Mouse (Mus musculus) lung, postnatal 0 days (tissue): ENCODE measurements around the gene Ltbp1. TPM values are rescaled to one million over a fixed set of nuclear protein-coding genes. Genes with fewer than 3 reads are reported as not detected.
A peak's percentile ranks its signal among the peaks of the same experiment; 100 is the strongest.

ENCODE experiments used
- ATAC-seq: fragments of 200-750 bp; cut with Nextera tagmentation; 2 replicates; pipeline ENCODE4 v1.8.0; 2017; ENCODE audit warnings: moderate library complexity
- DNase-seq: peaks from one replicate; pipeline ENCODE4 v3.0.0-alpha.2; 2016; ENCODE audit warnings: low spot score
- H3K27ac ChIP-seq: fragments of 300-500 bp; sonication (generic); 2 replicates; pipeline ENCODE4 v1.5.1; 2014; ENCODE audit warnings: antibody characterized with exemption, mild to moderate bottlenecking, low read length, mixed read lengths
- H3K27me3 ChIP-seq: fragments of 300-500 bp; sonication (generic); replicated peaks from 2 replicates; pipeline ENCODE4 v1.6.1; 2014; ENCODE audit warnings: low read length, mixed read lengths; ENCODE audit not compliant: insufficient read depth
- H3K36me3 ChIP-seq: fragments of 300-500 bp; sonication (generic); 2 replicates; pipeline ENCODE4 v1.6.1; 2014; ENCODE audit warnings: low read length, mixed read lengths; ENCODE audit not compliant: insufficient read depth
- H3K4me1 ChIP-seq: fragments of 300-500 bp; sonication (generic); 2 replicates; pipeline ENCODE4 v1.6.1; 2014; ENCODE audit warnings: antibody characterized with exemption, low read depth, low read length, mixed read lengths; ENCODE audit not compliant: insufficient read depth
- H3K4me2 ChIP-seq: fragments of 300-500 bp; sonication (generic); replicated peaks from 2 replicates; pipeline ENCODE4 v1.6.1; 2014; ENCODE audit warnings: low read depth, mild to moderate bottlenecking, low read length, moderate library complexity, mixed read lengths
- H3K4me3 ChIP-seq: fragments of 300-500 bp; sonication (generic); 2 replicates; pipeline ENCODE4 v1.5.1; 2014; ENCODE audit warnings: low read depth, low read length
- H3K9ac ChIP-seq: fragments of 300-500 bp; sonication (generic); replicated peaks from 2 replicates; pipeline ENCODE4 v1.6.1; 2014; ENCODE audit warnings: low read depth, mild to moderate bottlenecking
- H3K9me3 ChIP-seq: fragments of 300-500 bp; sonication (generic); 2 replicates; pipeline ENCODE4 v1.6.1; 2016; ENCODE audit warnings: low read length, mixed read lengths
- CTCF ChIP-seq: IDR thresholded peaks from 2 replicates; pipeline ENCODE4 v1.5.1; 2016; ENCODE audit warnings: antibody characterized with exemption, mild to moderate bottlenecking
- EP300 ChIP-seq: IDR thresholded peaks from 2 replicates; pipeline ENCODE4 v1.6.1; 2016; ENCODE audit warnings: antibody characterized with exemption, mild to moderate bottlenecking, control low read depth
- WGBS: fragments of 180-500 bp; shearing (Covaris S2); extraction: QIAGEN DNeasy Blood & Tissue Kit; methylation state at CpG from one replicate; pipeline ENCODE4 v1.1.7; 2014; 5-methylcytosine and 5-hydroxymethylcytosine counted together
- polyA plus RNA-seq: library from polyadenylated mRNA; unstranded; fragments of >200 nt; fragmentation: Nextera tagmentation; extraction: Ambion mirVana; gene quantifications from 2 replicates; pipeline ENCODE4 v1.2.1, GENCODE M21; 2015

Ltbp1 gene
- polyA plus RNA-seq, 1 experiment from 2014 or later, result 27.1 TPM

DNA sequence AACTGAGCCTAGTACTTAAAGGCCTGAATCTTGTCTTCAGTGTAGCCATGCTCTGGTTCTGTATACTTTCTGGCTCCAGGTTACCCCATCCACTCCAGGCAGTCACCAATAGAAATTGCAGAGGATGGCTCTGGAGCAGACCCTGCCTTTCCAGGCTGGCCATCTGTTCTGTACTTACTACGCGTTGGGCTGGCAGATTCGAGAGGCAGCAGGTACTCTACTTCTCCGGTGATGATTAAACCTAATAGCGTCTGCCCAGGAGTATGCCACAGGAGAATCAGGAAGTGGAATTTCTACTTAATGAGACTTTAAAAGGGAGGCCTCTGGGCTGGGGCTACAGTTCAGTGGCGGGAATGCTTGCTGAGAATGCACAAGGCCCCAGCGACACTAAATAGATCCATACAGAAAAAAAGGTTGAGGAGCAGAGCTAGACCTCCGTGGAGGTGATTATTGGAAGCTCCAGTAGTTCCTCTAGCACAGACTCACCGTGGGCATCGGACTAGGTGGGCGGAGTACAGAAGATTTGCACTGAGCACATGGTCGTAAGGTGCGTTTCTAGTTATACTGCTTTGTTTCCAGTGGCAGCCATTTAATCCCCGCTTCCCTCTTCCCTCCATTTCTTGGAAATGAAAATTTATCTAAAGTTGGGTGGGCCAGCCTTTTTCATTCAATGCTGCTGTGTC lies 177.1 kb downstream of the Ltbp1 start:
- H3K4me2 ChIP-seq, result no peak overlapping the region
- no peak overlapping the region for H3K4me3 ChIP-seq
- peaks cover 3% of the 10 kb centered on the region; the same call in 1 of the 2 replicates for H3K4me1 ChIP-seq
- 70% methylated on average over 14 of the region's 14 CpGs for WGBS
- no peaks in the 10 kb centered on the region for H3K27me3 ChIP-seq
- no peak overlapping the region for H3K27ac ChIP-seq
- no peak for ATAC-seq
- H3K9me3 ChIP-seq, result no peaks in the 10 kb centered on the region
- no peak overlapping the region for H3K9ac ChIP-seq
- no peaks in the 10 kb centered on the region for H3K36me3 ChIP-seq
- TF ChIP-seq CTCF (no peak), EP300 (no peak)
- DNase-seq, result no peak

DNA sequence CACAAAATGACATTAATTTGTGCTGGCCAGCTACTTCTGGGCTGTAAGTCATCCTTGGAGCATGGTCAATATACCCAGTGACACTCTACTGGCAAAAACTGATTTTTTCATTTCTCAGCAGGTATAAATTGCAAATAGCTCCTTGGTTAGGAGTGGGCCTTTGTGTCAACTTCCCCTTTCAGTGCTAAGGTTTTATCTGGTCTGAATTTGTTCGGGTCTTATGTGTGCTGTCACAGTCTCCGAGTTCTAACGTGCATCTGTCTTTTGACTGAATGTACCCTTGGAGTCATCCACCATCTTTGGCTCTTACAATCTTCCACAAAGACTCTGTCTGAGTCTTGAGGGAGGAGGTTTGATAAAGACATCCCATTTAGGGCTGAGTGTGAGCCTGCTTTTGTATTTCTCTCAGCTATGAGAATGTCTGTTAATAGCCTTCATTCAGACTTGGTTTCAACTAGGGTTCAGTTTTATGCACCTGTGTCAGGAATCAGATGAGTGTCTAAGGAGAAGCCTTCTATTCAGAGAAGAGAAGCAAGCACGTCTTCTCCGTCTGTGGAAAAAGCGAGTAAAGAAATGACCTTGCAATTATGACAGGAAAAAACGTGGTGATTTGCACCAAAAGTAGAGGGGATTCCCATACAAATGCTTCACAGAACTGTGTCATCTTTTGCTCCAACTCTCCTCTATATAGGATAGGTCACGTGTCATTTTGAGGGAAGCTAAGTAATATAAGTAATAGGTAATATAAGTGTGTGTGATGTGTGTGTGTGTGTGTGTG lies 181.6 kb downstream of the Ltbp1 start:
- 87% methylated on average over 8 of the region's 8 CpGs for WGBS

DNA sequence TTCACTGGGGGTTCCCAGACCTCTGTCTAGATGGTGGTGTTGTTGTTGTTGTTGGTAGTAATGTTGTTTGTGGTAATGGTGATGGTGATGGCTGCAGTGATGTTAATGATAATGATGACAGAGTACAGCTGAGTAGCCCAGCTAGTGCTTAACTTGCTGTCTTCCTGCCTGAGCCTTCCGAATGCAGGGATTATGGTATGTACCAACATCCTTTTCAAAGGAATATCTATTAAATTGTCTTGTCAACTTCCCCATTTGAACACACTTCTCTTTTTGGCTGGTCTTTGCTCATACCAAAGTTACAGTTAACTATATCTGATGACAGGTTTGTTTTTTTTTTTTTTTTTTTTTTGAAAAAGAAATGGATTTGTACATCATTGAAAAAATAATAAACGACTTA lies 191.6 kb downstream of the Ltbp1 start:
- H3K4me3 ChIP-seq, result no peak overlapping the region
- ATAC-seq (no peak), DNase-seq (no peak)
- H3K27ac ChIP-seq, result no peak overlapping the region
- no peak overlapping the region for H3K4me2 ChIP-seq
- H3K9me3 ChIP-seq, result no peaks in the 10 kb centered on the region
- H3K36me3 ChIP-seq, result no peaks in the 10 kb centered on the region
- no peaks in the 10 kb centered on the region for H3K4me1 ChIP-seq
- TF ChIP-seq EP300, result no peak
- no peak for TF ChIP-seq CTCF
- WGBS, result 91% methylated on average over 2 of the region's 2 CpGs
- no peak overlapping the region for H3K9ac ChIP-seq
- H3K27me3 ChIP-seq, result no peaks in the 10 kb centered on the region

More for the DNA sequence above, 181.6 kb downstream of the Ltbp1 start:
- H3K27me3 ChIP-seq, result no peaks in the 10 kb centered on the region
- TF ChIP-seq CTCF (no peak), EP300 (no peak)
- no peak overlapping the region for H3K4me2 ChIP-seq
- peaks cover 3% of the 10 kb centered on the region; the same call in 1 of the 2 replicates for H3K4me1 ChIP-seq
- no peaks in the 10 kb centered on the region for H3K36me3 ChIP-seq
- H3K4me3 ChIP-seq, result no peak overlapping the region
- no peak overlapping the region for H3K9ac ChIP-seq
- no peak overlapping the region for H3K27ac ChIP-seq
- ATAC-seq (no peak), DNase-seq (no peak)
- no peaks in the 10 kb centered on the region for H3K9me3 ChIP-seq

DNA sequence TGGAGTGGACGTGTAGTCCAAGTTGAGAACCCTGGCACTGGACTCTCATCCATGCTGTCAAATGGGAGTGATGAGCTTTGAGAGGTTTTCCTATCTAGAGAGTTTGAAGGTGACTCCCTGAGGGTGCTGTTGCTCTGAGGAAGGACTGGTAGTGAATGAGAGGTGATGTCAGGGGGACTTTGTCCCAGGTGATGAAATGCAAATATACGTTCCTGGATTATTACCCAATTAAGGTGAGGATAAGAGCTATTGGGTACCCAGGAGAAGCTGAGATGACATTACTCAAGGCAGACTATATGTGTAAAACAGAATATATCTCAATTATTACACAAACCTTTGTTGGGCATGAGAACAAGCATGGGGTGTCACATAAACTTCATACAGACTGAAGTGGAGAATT lies 193.4 kb downstream of the Ltbp1 start:
- 88% methylated on average over 2 of the region's 2 CpGs for WGBS
- Histone ChIP-seq H3K4me1 (no peaks in the 10 kb centered on the region), H3K4me3 (no peak overlapping the region), H3K9me3 (no peaks in the 10 kb centered on the region), H3K27ac (no peak overlapping the region), H3K4me2 (no peak overlapping the region), H3K36me3 (no peaks in the 10 kb centered on the region), H3K9ac (no peak overlapping the region), H3K27me3 (no peaks in the 10 kb centered on the region)
- no peak for ATAC-seq
- DNase-seq, result no peak
- TF ChIP-seq EP300, result no peak
- TF ChIP-seq CTCF, result no peak

DNA sequence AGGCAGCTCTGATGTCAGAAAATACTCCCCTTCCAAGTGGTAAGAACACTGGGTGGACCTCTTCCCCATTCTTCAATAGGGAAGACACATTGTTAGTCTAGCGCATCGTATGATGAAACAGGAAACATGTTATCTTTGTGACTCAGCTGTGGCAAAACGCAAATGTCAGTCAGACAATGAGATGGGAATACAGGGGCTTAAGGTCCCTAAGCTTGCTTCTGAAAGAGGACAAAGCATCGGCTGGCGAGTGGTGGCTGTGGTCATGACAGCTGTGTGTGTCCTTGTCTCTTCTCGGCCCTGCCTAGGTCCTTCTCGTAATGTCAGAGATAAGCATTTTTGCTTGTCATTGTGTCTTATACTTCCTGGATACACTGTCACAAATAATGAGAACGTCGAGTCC lies 194.3 kb downstream of the Ltbp1 start:
- ATAC-seq, result peak; percentile 81
- Histone ChIP-seq H3K4me2 (no peak overlapping the region), H3K9me3 (no peaks in the 10 kb centered on the region), H3K36me3 (no peaks in the 10 kb centered on the region), H3K9ac (no peak overlapping the region), H3K27me3 (no peaks in the 10 kb centered on the region), H3K27ac (no peak overlapping the region), H3K4me1 (no peaks in the 10 kb centered on the region), H3K4me3 (no peak overlapping the region)
- peak; percentile 63 for DNase-seq
- 52% methylated on average over 9 of the region's 9 CpGs for WGBS
- TF ChIP-seq CTCF (no peak), EP300 (peak; percentile 82)

DNA sequence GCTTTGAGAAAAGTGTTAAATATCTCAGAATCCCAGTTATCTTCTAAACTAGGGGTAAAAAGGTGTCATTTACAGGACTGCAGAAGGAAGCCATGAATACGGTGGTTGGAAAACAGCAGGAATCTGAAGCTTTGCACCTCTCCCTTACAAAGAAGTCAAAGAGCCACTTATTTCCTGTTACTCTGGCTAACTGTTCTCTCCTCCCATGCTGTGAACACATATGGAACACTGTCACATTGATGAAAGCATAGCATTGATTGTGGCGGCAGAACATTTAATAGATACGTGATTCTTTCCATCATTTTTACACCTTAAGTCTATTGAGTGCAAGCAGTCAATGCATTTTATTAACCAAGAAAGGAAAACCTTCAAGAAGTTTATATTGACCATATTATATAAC lies 196.9 kb downstream of the Ltbp1 start:
- H3K4me2 ChIP-seq, result no peak overlapping the region
- no peaks in the 10 kb centered on the region for H3K4me1 ChIP-seq
- 94% methylated on average over 3 of the region's 3 CpGs for WGBS
- H3K9me3 ChIP-seq, result no peaks in the 10 kb centered on the region
- H3K9ac ChIP-seq, result no peak overlapping the region
- ATAC-seq (no peak), DNase-seq (no peak)
- no peak overlapping the region for H3K4me3 ChIP-seq
- TF ChIP-seq CTCF (no peak), EP300 (no peak)
- H3K27ac ChIP-seq, result no peak overlapping the region
- no peaks in the 10 kb centered on the region for H3K36me3 ChIP-seq
- H3K27me3 ChIP-seq, result no peaks in the 10 kb centered on the region
